Mouse (Mus musculus) CH12.LX (cell line): ENCODE data around the gene Map4k3. TPM values are rescaled to one million over a fixed set of nuclear protein-coding genes. Genes with fewer than 3 reads are reported as not detected.

Experiments used
- DNase-seq: peaks from one replicate; pipeline ENCODE4 v3.0.0-alpha.2; 2013; ENCODE audit errors: extremely low read depth
- H3K27ac ChIP-seq: 2 replicates; pipeline ENCODE4 v1.5.1; 2012; ENCODE audit warnings: low read depth, mild to moderate bottlenecking, control low read depth, moderate library complexity; ENCODE audit not compliant: insufficient read depth
- H3K27me3 ChIP-seq: replicated peaks from 2 replicates; pipeline ENCODE3; 2012; ENCODE audit warnings: inconsistent platforms
- H3K36me3 ChIP-seq, 2 experiments: replicated peaks in 1 of 2; 2 replicates each; pipeline versions ENCODE3 to v1.6.1; 2012; ENCODE audit warnings: inconsistent platforms in 1 of 2, low read length in 1 of 2, mild to moderate bottlenecking in 1 of 2, mixed read lengths in 1 of 2, moderate library complexity in 1 of 2; ENCODE audit not compliant: control insufficient read depth in 1 of 2, insufficient read depth in 1 of 2
- H3K4me1 ChIP-seq, 2 experiments: 2 replicates each; pipeline ENCODE4 v1.6.1; 2012; ENCODE audit warnings: inconsistent platforms in 1 of 2, moderate library complexity in 1 of 2; ENCODE audit not compliant: insufficient read depth in 2 of 2, control insufficient read depth in 1 of 2
- H3K4me2 ChIP-seq: 2 replicates; pipeline ENCODE4 v1.6.1; 2012; ENCODE audit warnings: low read depth, mild to moderate bottlenecking, control low read depth; ENCODE audit not compliant: poor library complexity, insufficient read depth, severe bottlenecking
- H3K4me3 ChIP-seq, 3 experiments: fragments of 150-350 bp in 1 of 3; sonication (generic) in 1 of 3; replicated peaks in 1 of 3; 2 replicates each; pipeline versions ENCODE3 to v1.5.1; 2011 to 2012; ENCODE audit warnings: low read depth in 2 of 3, low read length in 2 of 3, mild to moderate bottlenecking in 2 of 3, moderate library complexity in 2 of 3, control low read depth in 1 of 3, improper control_type of control experiment in 1 of 3, inconsistent platforms in 1 of 3, mixed read lengths in 1 of 3; ENCODE audit not compliant: poor library complexity in 1 of 3
- H3K79me2 ChIP-seq: replicated peaks from 2 replicates; pipeline ENCODE4 v1.6.1; 2012; ENCODE audit warnings: mild to moderate bottlenecking, moderate library complexity; ENCODE audit not compliant: control insufficient read depth, poor library complexity, insufficient read depth, severe bottlenecking; ENCODE audit errors: extremely low read depth
- H3K9ac ChIP-seq: 2 replicates; pipeline ENCODE4 v1.6.1; 2012; ENCODE audit warnings: low read depth, mild to moderate bottlenecking, control low read depth, moderate library complexity; ENCODE audit not compliant: insufficient read depth
- H3K9me3 ChIP-seq: replicated peaks from 2 replicates; pipeline ENCODE3; 2012; ENCODE audit warnings: low read length, inconsistent platforms, mixed read lengths
- CTCF ChIP-seq, 2 experiments: IDR thresholded peaks in 1 of 2; conservative IDR thresholded peaks in 1 of 2; 2 replicates each; pipeline ENCODE4 v1.5.1; 2011 to 2012; ENCODE audit warnings: low read depth in 2 of 2, low read length in 2 of 2, improper control_type of control experiment in 1 of 2, inconsistent platforms in 1 of 2, mild to moderate bottlenecking in 1 of 2, moderate library complexity in 1 of 2
- E2F4 ChIP-seq: IDR thresholded peaks from 2 replicates; pipeline ENCODE4 v1.6.1; 2011; ENCODE audit warnings: low read depth, low read length, improper control_type of control experiment; ENCODE audit not compliant: insufficient replicate concordance
- ELF1 ChIP-seq: IDR thresholded peaks from 2 replicates; pipeline ENCODE4 v1.6.1; 2014; ENCODE audit warnings: low read depth, mild to moderate bottlenecking, inconsistent platforms, low read length, improper control_type of control experiment
- EP300 ChIP-seq: IDR thresholded peaks from 2 replicates; pipeline ENCODE4 v1.6.1; 2011; ENCODE audit warnings: low read length, improper control_type of control experiment
- ETS1 ChIP-seq: conservative IDR thresholded peaks from 2 replicates; pipeline ENCODE4 v1.6.1; 2012; ENCODE audit warnings: low read depth, mild to moderate bottlenecking, inconsistent platforms, low read length, improper control_type of control experiment, moderate library complexity
- GABPA ChIP-seq: IDR thresholded peaks from 2 replicates; pipeline ENCODE4 v1.6.1; 2012; ENCODE audit warnings: low read depth, low read length, improper control_type of control experiment, inconsistent platforms; ENCODE audit not compliant: insufficient replicate concordance
- HCFC1 ChIP-seq: IDR thresholded peaks from 2 replicates; pipeline ENCODE4 v1.6.1; 2012; ENCODE audit warnings: low read depth, mild to moderate bottlenecking, inconsistent platforms, low read length, improper control_type of control experiment
- IRF4 ChIP-seq: IDR thresholded peaks from 2 replicates; pipeline ENCODE4 v1.6.1; 2014; ENCODE audit warnings: low read depth, mild to moderate bottlenecking, inconsistent platforms, low read length, improper control_type of control experiment
- JUND ChIP-seq: conservative IDR thresholded peaks from 2 replicates; pipeline ENCODE4 v1.6.1; 2011; ENCODE audit warnings: low read depth, low read length, improper control_type of control experiment
- KAT2A ChIP-seq: IDR thresholded peaks from 2 replicates; pipeline ENCODE4 v1.6.1; 2012; ENCODE audit warnings: low read length, improper control_type of control experiment, inconsistent platforms; ENCODE audit not compliant: insufficient replicate concordance
- MAFK ChIP-seq: IDR thresholded peaks from 2 replicates; pipeline ENCODE4 v1.6.1; 2011; ENCODE audit warnings: low read length, improper control_type of control experiment; ENCODE audit not compliant: insufficient replicate concordance
- MEF2A ChIP-seq: IDR thresholded peaks from 2 replicates; pipeline ENCODE4 v1.6.1; 2014; ENCODE audit warnings: low read depth, mild to moderate bottlenecking, inconsistent platforms, low read length, improper control_type of control experiment, borderline replicate concordance
- MXI1 ChIP-seq: IDR thresholded peaks from 2 replicates; pipeline ENCODE4 v1.6.1; 2011; ENCODE audit warnings: mild to moderate bottlenecking, low read depth, low read length, improper control_type of control experiment
- MYC ChIP-seq: IDR thresholded peaks from 2 replicates; pipeline ENCODE4 v1.6.1; 2011; ENCODE audit warnings: low read depth, mild to moderate bottlenecking, improper control_type of control experiment, low read length
- NELFE ChIP-seq: IDR thresholded peaks from 2 replicates; pipeline ENCODE4 v1.6.1; 2011; ENCODE audit warnings: low read depth, low read length, improper control_type of control experiment
- PAX5 ChIP-seq: IDR thresholded peaks from 2 replicates; pipeline ENCODE4 v1.6.1; 2012; ENCODE audit warnings: low read length, inconsistent platforms, mixed read lengths
- POLR2A ChIP-seq: IDR thresholded peaks from 2 replicates; pipeline ENCODE4 v1.6.1; 2011; ENCODE audit warnings: low read depth, mild to moderate bottlenecking, improper control_type of control experiment, low read length
- RAD21 ChIP-seq: IDR thresholded peaks from 2 replicates; pipeline ENCODE4 v1.6.1; 2011; ENCODE audit warnings: low read depth, mild to moderate bottlenecking, low read length, improper control_type of control experiment, moderate library complexity
- RCOR1 ChIP-seq: conservative IDR thresholded peaks from 2 replicates; pipeline ENCODE4 v1.6.1; 2012; ENCODE audit warnings: low read depth, mild to moderate bottlenecking, inconsistent platforms, low read length, improper control_type of control experiment
- SIN3A ChIP-seq: IDR thresholded peaks from 2 replicates; pipeline ENCODE4 v1.6.1; 2012; ENCODE audit warnings: low read length, improper control_type of control experiment, inconsistent platforms
- SMC3 ChIP-seq: IDR thresholded peaks from 2 replicates; pipeline ENCODE4 v1.6.1; 2011; ENCODE audit warnings: low read depth, low read length, improper control_type of control experiment
- TBP ChIP-seq: conservative IDR thresholded peaks from 2 replicates; pipeline ENCODE4 v1.6.1; 2011; ENCODE audit warnings: low read depth, low read length, improper control_type of control experiment
- TCF12 ChIP-seq: IDR thresholded peaks from 2 replicates; pipeline ENCODE4 v1.6.1; 2014; ENCODE audit warnings: low read depth, mild to moderate bottlenecking, inconsistent platforms, low read length, improper control_type of control experiment
- UBTF ChIP-seq: IDR thresholded peaks from 2 replicates; pipeline ENCODE4 v1.6.1; 2012; ENCODE audit warnings: low read depth, mild to moderate bottlenecking, inconsistent platforms, low read length, improper control_type of control experiment, moderate library complexity
- USF2 ChIP-seq: conservative IDR thresholded peaks from 2 replicates; pipeline ENCODE4 v1.6.1; 2011; ENCODE audit warnings: low read depth, low read length, improper control_type of control experiment
- ZKSCAN1 ChIP-seq: IDR thresholded peaks from 2 replicates; pipeline ENCODE4 v1.6.1; 2012; ENCODE audit warnings: low read depth, inconsistent platforms, low read length, improper control_type of control experiment, borderline replicate concordance
- ZNF384 ChIP-seq: IDR thresholded peaks from 2 replicates; pipeline ENCODE4 v1.6.1; 2012; ENCODE audit warnings: low read depth, low read length, improper control_type of control experiment, inconsistent platforms
- dilution Hi-C: fragments of 300-500 bp; cut with MboI; formaldehyde crosslinking; loops from 2 replicates; pipeline ENCODE4 v1.14.3; 2020; ENCODE audit warnings: low sequenced_read_pairs; ENCODE audit not compliant: extremely low pct_unique_long_range_greater_than_20kb, extremely low pct_ligation_motif_present
- in situ Hi-C: fragments of 300-500 bp; cut with MboI; formaldehyde crosslinking; loops from 3 replicates; pipeline ENCODE4 v1.14.3; 2019; ENCODE audit warnings: low sequenced_read_pairs, low pct_ligation_motif_present, low pct_unique_long_range_greater_than_20kb, mixed read lengths
- polyA plus RNA-seq: library from polyadenylated mRNA; unstranded; fragments of >175 nt; gene quantifications from 2 replicates; pipeline ENCODE4 v1.2.1, GENCODE M21; 2012; ENCODE audit warnings: low read depth; ENCODE audit not compliant: insufficient read length
- total RNA-seq, 2 experiments: library from RNA; depleted of rRNA; stranded (reverse); fragments of 300-350 nt in 1 of 2; fragments of >200 nt in 1 of 2; gene quantifications; 2 replicates each; pipeline ENCODE4 v1.2.3; 2012 to 2014

Map4k3 gene
- total and polyA plus RNA-seq, 3 experiments: 2.7 to 4.3 (median 3.2) TPM

GRCm38 (mm10) chr17:80578041-80578440, 150.2 kb downstream of the Map4k3 start:
- H3K27ac ChIP-seq: no peak overlapping the region
- H3K4me1 ChIP-seq: peaks cover 0 to 35% of the 10 kb centered on the region in 2 experiments; a peak in 3 of 4 replicates
- H3K9me3 ChIP-seq: no peaks in the 10 kb centered on the region
- H3K27me3 ChIP-seq: no peaks in the 10 kb centered on the region
- no peak for DNase-seq
- dilution Hi-C loops: no loop called here
- TF ChIP-seq MXI1 (no peak), NELFE (no peak), MYC (no peak), JUND (no peak), POLR2A (no peak), TBP (no peak), E2F4 (no peak), ZKSCAN1 (no peak), USF2 (no peak), HCFC1 (no peak), PAX5 (no peak), MAFK (no peak), TCF12 (no peak), SIN3A (no peak), RAD21 (no peak), RCOR1 (no peak), MEF2A (no peak), ZNF384 (no peak), GABPA (no peak), EP300 (no peak)
- in situ Hi-C loops: no loop called here
- H3K9ac ChIP-seq: no peak overlapping the region
- no peaks in the 10 kb centered on the region for H3K79me2 ChIP-seq
- H3K36me3 ChIP-seq: peaks cover 0 to 3% of the 10 kb centered on the region in 2 experiments
- H3K4me3 ChIP-seq: no peak overlapping the region
- H3K4me2 ChIP-seq: no peak overlapping the region

- no peak for DNase-seq
- Histone ChIP-seq H3K36me3 (peaks cover 0 to 3% of the 10 kb centered on the region in 2 experiments), H3K9ac (no peak within 1 kb of the TSS), H3K27ac (no peak within 1 kb of the TSS), H3K4me1 (peaks cover 0 to 35% of the 10 kb centered on the region in 2 experiments; a peak in 3 of 4 replicates), H3K4me3 (no peak within 1 kb of the TSS), H3K4me2 (peak within 1 kb of the TSS; percentile 96), H3K27me3 (no peaks in the 10 kb centered on the region), H3K79me2 (no peaks in the 10 kb centered on the region), H3K9me3 (no peaks in the 10 kb centered on the region)
- in situ Hi-C loops: no loop called here
- TF ChIP-seq KAT2A (no peak), NELFE (no peak), IRF4 (no peak), USF2 (no peak), CTCF (conservative IDR thresholded peaks at IDR 0.05 in 1 of 2, IDR thresholded peaks at IDR 0.05 in 1 of 2; ENCODE audit: low read depth in 2 of 2, low read length in 2 of 2) (no peak), SMC3 (no peak), GABPA (no peak), MAFK (no peak), MEF2A (no peak), JUND (no peak), ZKSCAN1 (no peak), ELF1 (no peak), UBTF (no peak), ETS1 (no peak)
- dilution Hi-C loops: no loop called here
Measured at GRCm38 (mm10) chr17:80577639-80578038, 150.6 kb downstream of the Map4k3 start, which contains the start of gene Cdkl4. Gene Cdkl4, minus strand, starts transcription at chr17:80577813.
